Mouse (Mus musculus) ES-E14 (cell line): ENCODE measurements around the gene Pde2a. TPM values are rescaled to one million over a fixed set of nuclear protein-coding genes. Genes with fewer than 3 reads are reported as not detected.

Experiments used
- DNase-seq: peaks from one replicate; pipeline ENCODE4 v3.0.0-alpha.2; 2013; ENCODE audit warnings: low read depth, low spot score
- H3K27ac ChIP-seq: 2 replicates; pipeline ENCODE4 v1.5.1; 2012; ENCODE audit warnings: low read depth, mild to moderate bottlenecking, low read length, moderate library complexity, mixed read lengths; ENCODE audit not compliant: poor library complexity, insufficient read depth, severe bottlenecking
- H3K36me3 ChIP-seq: 2 replicates; pipeline ENCODE4 v1.6.1; 2012; ENCODE audit warnings: mild to moderate bottlenecking, low read length, moderate library complexity, mixed read lengths; ENCODE audit not compliant: control insufficient read depth, poor library complexity, insufficient read depth, severe bottlenecking
- H3K4me1 ChIP-seq, 2 experiments: fragments of 150-350 bp in 1 of 2; sonication (generic) in 1 of 2; 2 replicates each; pipeline ENCODE4 v1.6.1; 2012; ENCODE audit warnings: low read length in 2 of 2, mild to moderate bottlenecking in 1 of 2, mixed read lengths in 1 of 2; ENCODE audit not compliant: control insufficient read depth in 2 of 2, insufficient read depth in 2 of 2, poor library complexity in 1 of 2
- H3K4me3 ChIP-seq, 2 experiments: fragments of 150-350 bp in 1 of 2; sonication (generic) in 1 of 2; 2 replicates each; pipeline ENCODE4 v1.5.1; 2012; ENCODE audit warnings: low read length in 2 of 2, low read depth in 1 of 2, mild to moderate bottlenecking in 1 of 2, mixed read lengths in 1 of 2; ENCODE audit not compliant: insufficient read depth in 1 of 2, poor library complexity in 1 of 2, severe bottlenecking in 1 of 2
- H3K9ac ChIP-seq: 2 replicates; pipeline ENCODE4 v1.6.1; 2012; ENCODE audit warnings: low read depth, mild to moderate bottlenecking, low read length, mixed read lengths; ENCODE audit not compliant: poor library complexity, insufficient read depth, severe bottlenecking
- H3K9me3 ChIP-seq: fragments of 150-350 bp; sonication (generic); 2 replicates; pipeline ENCODE4 v1.6.1; 2012; ENCODE audit warnings: low read depth, mild to moderate bottlenecking, low read length; ENCODE audit not compliant: control insufficient read depth, insufficient read depth
- CHD2 ChIP-seq: IDR thresholded peaks from 2 replicates; pipeline ENCODE4 v1.6.1; 2014; ENCODE audit warnings: mild to moderate bottlenecking, low read depth, low read length, inconsistent platforms
- HCFC1 ChIP-seq: IDR thresholded peaks from 2 replicates; pipeline ENCODE4 v1.6.1; 2012; ENCODE audit warnings: low read length, inconsistent platforms, borderline replicate concordance; ENCODE audit not compliant: insufficient read depth
- MAFK ChIP-seq: IDR thresholded peaks from 2 replicates; pipeline ENCODE4 v1.6.1; 2014; ENCODE audit warnings: mild to moderate bottlenecking, low read depth, low read length, inconsistent platforms; ENCODE audit not compliant: insufficient read depth
- ZC3H11A ChIP-seq: IDR thresholded peaks from 2 replicates; pipeline ENCODE4 v1.6.1; 2012; ENCODE audit warnings: low read depth, mild to moderate bottlenecking, inconsistent platforms, low read length, borderline replicate concordance
- ZNF384 ChIP-seq: IDR thresholded peaks from 2 replicates; pipeline ENCODE4 v1.6.1; 2012; ENCODE audit warnings: low read depth, low read length, inconsistent platforms
- in situ Hi-C, 2 experiments: fragments of 600-800 bp; cut with MboI; formaldehyde crosslinking; loops; one replicate each; pipeline ENCODE4 v1.15.1; 2025; ENCODE audit warnings: low sequenced_read_pairs in 2 of 2, inconsistent platforms in 1 of 2; ENCODE audit not compliant: unreplicated experiment in 2 of 2
- total RNA-seq: library from RNA; depleted of rRNA; stranded (reverse); fragments of 300-350 nt; gene quantifications from 2 replicates; pipeline ENCODE4 v1.2.3, GENCODE M21; 2012

Pde2a gene
- total RNA-seq, 1 experiment, result 6.2 TPM

DNA sequence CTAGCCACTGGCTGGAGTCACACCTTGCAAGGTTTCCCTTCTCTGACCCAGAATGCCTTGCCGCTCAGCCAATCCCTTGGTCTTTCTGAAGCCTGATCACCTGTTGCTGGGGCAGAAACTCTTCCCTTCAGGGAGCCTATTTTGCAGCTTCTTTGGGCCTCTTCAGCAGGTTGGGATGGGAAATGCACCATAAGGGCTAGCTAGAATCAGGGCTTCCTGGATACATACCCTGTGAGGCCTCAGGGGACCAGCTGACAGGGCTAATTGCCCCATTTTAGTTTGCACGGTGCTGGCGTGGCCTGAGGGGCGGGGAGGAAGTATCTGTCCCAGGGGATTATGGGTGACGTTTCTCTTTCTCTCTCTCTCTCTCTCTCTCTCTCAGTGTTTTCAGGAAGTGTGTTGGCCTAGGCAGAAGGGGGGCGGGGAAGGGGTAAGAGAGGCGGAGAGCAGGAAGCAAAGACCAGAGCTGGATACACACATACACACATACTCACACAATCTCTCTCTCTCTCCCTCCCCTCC lies 43.7 kb upstream of the Pde2a start:
- peak; percentile 90 for TF ChIP-seq CHD2
- no peak for TF ChIP-seq MAFK
- no peaks in the 10 kb centered on the region for H3K9me3 ChIP-seq
- H3K36me3 ChIP-seq, result no peaks in the 10 kb centered on the region; the same call in 1 of the 2 replicates
- in situ Hi-C loops, result no loop called here
- no peak overlapping the region for H3K27ac ChIP-seq
- DNase-seq, result no peak
- H3K4me1 ChIP-seq, result peaks cover 3 to 8% of the 10 kb centered on the region in 2 experiments; a peak in 1 of 4 replicates
- H3K9ac ChIP-seq, result peak overlapping the region; percentile 38; the same call in 1 of the 2 replicates
- H3K4me3 ChIP-seq, result no peak overlapping the region

DNA sequence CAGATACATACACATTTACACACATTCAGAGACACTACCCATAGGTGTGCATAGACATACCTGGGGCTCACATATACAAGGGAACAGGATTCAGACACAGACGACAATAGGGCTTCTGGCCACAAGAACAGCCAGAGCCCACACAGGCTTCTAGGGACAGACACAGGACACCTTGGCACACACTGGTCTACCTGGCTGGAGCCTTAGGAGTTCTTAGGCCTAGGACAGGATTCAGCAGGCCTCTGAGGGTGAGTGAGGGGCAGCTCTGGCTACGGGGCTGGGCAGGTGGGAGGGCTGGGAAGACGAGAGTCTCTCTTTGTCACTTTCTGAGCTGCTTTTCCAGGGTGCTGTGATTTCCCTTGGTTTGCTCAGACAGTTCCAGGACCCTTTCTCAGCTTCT lies 43.2 kb upstream of the Pde2a start:
- H3K27ac ChIP-seq, result no peak overlapping the region
- H3K9ac ChIP-seq, result no peak overlapping the region
- peaks cover 3% of the 10 kb centered on the region in 2 experiments; a peak in 1 of 4 replicates for H3K4me1 ChIP-seq
- in situ Hi-C loops, result no loop called here
- no peak overlapping the region for H3K4me3 ChIP-seq
- no peaks in the 10 kb centered on the region for H3K9me3 ChIP-seq
- no peak for TF ChIP-seq MAFK
- TF ChIP-seq HCFC1, result no peak
- TF ChIP-seq ZC3H11A, result no peak
- no peak for TF ChIP-seq CHD2
- TF ChIP-seq ZNF384, result no peak
- no peak for DNase-seq
- no peaks in the 10 kb centered on the region; the same call in 1 of the 2 replicates for H3K36me3 ChIP-seq

DNA sequence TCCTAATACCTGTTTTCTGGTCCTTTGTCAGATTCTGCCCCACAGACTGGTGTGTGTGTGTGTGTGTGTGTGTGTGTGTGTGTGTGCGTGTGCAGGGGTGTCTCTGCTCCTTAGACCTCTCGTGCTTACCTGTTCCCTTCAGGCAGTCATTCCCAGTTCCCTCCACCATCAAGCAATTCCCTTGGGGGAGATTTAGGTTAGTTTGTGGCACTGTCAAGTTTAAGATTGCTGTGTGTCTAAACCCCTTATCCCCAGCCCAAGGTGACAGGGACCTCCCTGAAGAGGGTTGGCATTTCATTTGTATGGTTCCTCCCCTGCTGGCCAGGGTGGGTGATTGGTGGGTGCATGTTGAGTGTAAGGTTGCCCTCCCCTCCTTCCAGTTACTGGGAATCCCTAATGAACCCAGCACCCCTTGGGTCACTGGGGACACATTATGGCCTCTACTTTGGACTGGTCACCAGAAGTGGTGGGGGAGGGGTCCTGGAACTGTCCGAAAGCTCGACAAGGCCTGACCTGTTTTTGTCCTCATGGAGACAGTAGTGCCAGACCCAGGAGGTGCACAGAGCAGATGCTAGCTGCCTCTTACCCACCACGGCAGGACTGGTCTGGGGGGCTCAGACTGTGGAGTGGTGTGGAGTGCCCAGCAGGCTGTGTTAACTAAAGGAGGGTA lies 42.6 kb upstream of the Pde2a start:
- H3K4me1 ChIP-seq, result peaks cover 2 to 3% of the 10 kb centered on the region in 2 experiments; a peak in 1 of 4 replicates
- DNase-seq, result no peak
- in situ Hi-C loops, result no loop called here
- H3K4me3 ChIP-seq, result no peak overlapping the region
- no peak overlapping the region for H3K27ac ChIP-seq
- TF ChIP-seq MAFK (no peak), ZC3H11A (no peak), CHD2 (no peak), HCFC1 (no peak), ZNF384 (no peak)
- no peaks in the 10 kb centered on the region; the same call in 1 of the 2 replicates for H3K36me3 ChIP-seq
- no peaks in the 10 kb centered on the region for H3K9me3 ChIP-seq
- no peak overlapping the region for H3K9ac ChIP-seq

DNA sequence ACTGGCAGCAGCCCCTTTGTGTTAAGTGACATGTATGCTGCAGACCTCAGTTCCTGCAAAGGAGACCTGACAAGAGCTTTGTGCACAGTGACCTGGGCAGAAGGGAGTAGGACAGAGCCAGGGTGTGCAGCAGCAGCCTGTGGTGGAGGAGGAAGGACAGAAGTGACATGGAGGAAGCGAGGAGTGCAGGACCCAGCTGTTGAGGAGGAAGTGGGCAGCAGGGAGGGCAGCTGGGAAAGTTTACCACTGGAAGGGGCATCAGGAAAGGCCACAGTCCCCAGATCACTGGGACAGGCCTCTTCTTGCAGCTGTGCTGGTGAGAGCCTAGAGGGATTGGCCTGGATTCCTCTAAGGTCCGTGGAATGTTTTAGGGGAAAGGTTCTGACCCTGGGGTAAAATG lies 41.8 kb upstream of the Pde2a start:
- Histone ChIP-seq H3K4me1 (peaks cover 2 to 6% of the 10 kb centered on the region in 2 experiments; a peak in 1 of 4 replicates), H3K9me3 (no peaks in the 10 kb centered on the region), H3K4me3 (no peak overlapping the region), H3K36me3 (no peaks in the 10 kb centered on the region; the same call in 1 of the 2 replicates), H3K9ac (no peak overlapping the region), H3K27ac (no peak overlapping the region)
- no peak for TF ChIP-seq HCFC1
- no peak for TF ChIP-seq ZNF384
- TF ChIP-seq CHD2, result no peak
- TF ChIP-seq ZC3H11A, result no peak
- TF ChIP-seq MAFK, result no peak
- no peak for DNase-seq
- in situ Hi-C loops, result no loop called here
